Mouse (Mus musculus) layer of hippocampus, adult 2 months (tissue): ENCODE measurements at regions not wholly inside any gene's neighbourhood (a gene's known extent, or its start where the extent isn't known, plus 50 kb on each side); places are given as distances from the start of the nearest gene placed in this dataset.
"Not testable (repeated sequence)": the region's sequence is repeated elsewhere in the genome, so short reads cannot be mapped to it uniquely, and the experiment has no call there.

Source experiments
- DNase-seq, 2 experiments: peaks; one replicate each; pipeline ENCODE4 v3.0.0; 2022; ENCODE audit warnings: low spot score in 2 of 2
- H3K27ac ChIP-seq: fragments of 200-600 bp; 2 replicates; pipeline ENCODE4 v1.8.1; 2022
- H3K4me3 ChIP-seq: fragments of 200-600 bp; 2 replicates; pipeline ENCODE4 v1.8.1; 2022; ENCODE audit warnings: mild to moderate bottlenecking
- CTCF ChIP-seq: fragments of 200-600 bp; conservative IDR thresholded peaks from 2 replicates; pipeline ENCODE4 v1.8.1; 2022; ENCODE audit warnings: antibody characterized with exemption, mild to moderate bottlenecking, moderate library complexity

DNA sequence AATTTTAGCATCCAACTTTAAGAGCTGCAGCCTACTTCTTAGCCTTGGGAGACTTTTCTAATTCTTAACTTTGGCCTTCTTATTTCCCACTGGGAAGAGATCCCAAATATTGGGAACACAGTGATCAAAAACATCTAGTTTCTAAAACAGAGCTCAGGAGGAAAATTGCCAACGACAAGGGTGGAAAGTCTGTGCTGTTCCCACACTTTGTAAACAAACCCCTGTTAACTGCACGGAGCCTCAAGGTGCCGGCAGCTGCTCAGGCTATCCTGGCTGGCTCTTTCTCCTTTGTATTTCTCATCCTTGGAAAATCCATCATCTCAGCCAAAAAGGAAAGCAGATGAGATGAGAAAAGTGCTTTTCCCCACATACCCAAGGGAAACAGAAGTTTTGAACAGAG is 84.9 kb downstream of the Impad1 start:
- DNase-seq = peak; percentile 16 to 20
- TF ChIP-seq CTCF = no peak
- no peak overlapping the region for H3K4me3 ChIP-seq
- H3K27ac ChIP-seq = no peak overlapping the region; the same call in 1 of the 2 replicates

- no peak overlapping the region for H3K27ac ChIP-seq
- TF ChIP-seq CTCF = no peak
- no peak overlapping the region for H3K4me3 ChIP-seq
- DNase-seq = no peak
These were observed 94.1 kb downstream of the Impad1 start for GRCm38 (mm10) chr4:4699102-4699501.

- DNase-seq = no peak
- Histone ChIP-seq H3K4me3 (no peak overlapping the region), H3K27ac (no peak overlapping the region)
- no peak for TF ChIP-seq CTCF
These were observed 97.7 kb downstream of the Impad1 start for GRCm38 (mm10) chr4:4695413-4695812.

DNA sequence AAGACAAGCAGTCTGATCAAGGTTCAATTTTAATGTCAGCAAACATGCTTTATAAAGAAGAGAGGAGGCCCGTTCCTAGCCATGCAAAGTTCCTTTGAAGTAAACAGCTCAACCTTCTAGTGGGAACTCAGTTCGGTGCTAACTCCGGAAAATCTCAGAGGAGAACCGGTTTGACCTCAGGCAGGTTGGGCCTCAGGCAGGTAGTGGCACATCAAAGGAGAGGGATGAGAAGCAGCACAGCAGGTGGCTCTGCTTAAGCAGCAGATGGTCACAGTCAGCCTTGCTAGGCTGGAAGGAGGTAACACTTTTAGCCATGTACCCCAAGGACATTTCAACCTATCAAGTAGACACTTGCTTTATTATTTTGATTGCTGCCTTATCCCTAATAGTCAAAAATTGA is 106.2 kb downstream of the Impad1 start:
- H3K4me3 ChIP-seq = no peak overlapping the region
- no peak for DNase-seq
- no peak for TF ChIP-seq CTCF

DNA sequence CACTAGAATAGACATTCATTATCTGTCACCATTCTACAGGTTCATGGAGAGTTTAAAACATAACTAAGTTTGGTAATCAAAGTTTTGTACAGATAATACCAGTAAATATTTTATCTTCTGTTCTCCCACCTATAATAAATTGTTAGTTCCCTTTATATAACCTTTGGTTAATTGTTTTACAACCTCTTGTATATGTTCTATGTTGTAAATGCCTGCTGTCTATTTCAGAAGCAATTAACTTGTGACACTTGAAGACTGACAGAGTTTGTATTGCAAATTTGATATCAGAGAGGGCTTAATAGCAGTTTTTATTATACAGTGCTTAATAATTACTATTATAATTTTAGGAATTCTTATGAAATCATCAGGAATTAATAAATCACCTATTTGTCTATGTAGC is 118.5 kb downstream of the Impad1 start:
- no peak overlapping the region for H3K27ac ChIP-seq
- no peak for TF ChIP-seq CTCF

More for the DNA sequence above, 106.2 kb downstream of the Impad1 start:
- no peak overlapping the region for H3K27ac ChIP-seq

DNA sequence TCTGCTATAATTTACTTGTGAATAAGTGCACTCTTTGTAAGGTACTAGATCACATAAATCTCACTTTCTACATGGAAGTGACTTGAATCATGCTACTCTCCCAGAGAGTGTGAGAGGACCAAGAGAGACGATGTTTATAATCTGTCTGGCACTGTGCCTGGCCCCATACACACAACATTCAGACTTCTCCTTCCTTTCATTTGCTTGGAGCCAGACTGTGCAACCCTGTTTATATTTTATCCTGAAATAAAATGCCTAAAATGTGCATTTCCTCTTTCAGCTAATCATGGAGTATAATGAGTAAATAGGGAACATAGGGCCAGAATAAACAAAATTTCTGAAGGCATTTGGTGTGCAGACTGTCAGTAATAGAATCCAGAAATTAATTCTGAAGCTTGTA is 142.9 kb downstream of the Impad1 start:
- Histone ChIP-seq H3K27ac (no peak overlapping the region), H3K4me3 (no peak overlapping the region)
- DNase-seq = no peak
- TF ChIP-seq CTCF = no peak

More for the DNA sequence above, 118.5 kb downstream of the Impad1 start:
- DNase-seq = no peak
- no peak overlapping the region for H3K4me3 ChIP-seq

- TF ChIP-seq CTCF = no peak
- H3K4me3 ChIP-seq = no peak overlapping the region
- H3K27ac ChIP-seq = no peak overlapping the region
- no peak for DNase-seq
These were observed 147.9 kb downstream of the Impad1 start for GRCm38 (mm10) chr4:4645264-4645663.

GRCm38 (mm10) chr4:4636258-4636657 is 156.9 kb downstream of the Impad1 start:
- DNase-seq = no peak
- no peak overlapping the region for H3K27ac ChIP-seq
- no peak for TF ChIP-seq CTCF
- H3K4me3 ChIP-seq = no peak overlapping the region

- H3K27ac ChIP-seq = no peak overlapping the region
- no peak overlapping the region for H3K4me3 ChIP-seq
- no peak for TF ChIP-seq CTCF
- DNase-seq = no peak
These were observed 157.3 kb downstream of the Impad1 start for GRCm38 (mm10) chr4:4635856-4636255.

DNA sequence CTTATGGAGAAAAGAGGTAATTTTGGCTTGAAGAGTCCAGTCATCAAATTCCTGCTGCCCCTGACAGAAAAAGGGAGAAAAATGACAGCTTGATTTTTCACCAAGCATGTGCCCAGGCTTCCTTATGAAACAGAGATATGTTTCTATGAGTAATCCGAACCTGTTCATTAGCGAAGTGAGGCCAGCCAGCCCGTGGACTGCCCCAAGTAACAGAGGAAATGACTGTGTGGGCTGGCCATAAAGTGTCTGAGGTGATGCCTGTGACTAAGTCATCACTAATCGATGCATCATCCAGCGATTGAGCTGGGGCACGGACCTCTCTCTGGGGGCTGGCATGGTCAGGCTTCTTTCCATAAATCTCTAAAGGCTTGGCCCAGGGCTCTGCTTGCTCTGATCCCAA is 157.8 kb downstream of the Impad1 start:
- no peak for DNase-seq
- TF ChIP-seq CTCF = no peak
- H3K27ac ChIP-seq = no peak overlapping the region
- no peak overlapping the region for H3K4me3 ChIP-seq

DNA sequence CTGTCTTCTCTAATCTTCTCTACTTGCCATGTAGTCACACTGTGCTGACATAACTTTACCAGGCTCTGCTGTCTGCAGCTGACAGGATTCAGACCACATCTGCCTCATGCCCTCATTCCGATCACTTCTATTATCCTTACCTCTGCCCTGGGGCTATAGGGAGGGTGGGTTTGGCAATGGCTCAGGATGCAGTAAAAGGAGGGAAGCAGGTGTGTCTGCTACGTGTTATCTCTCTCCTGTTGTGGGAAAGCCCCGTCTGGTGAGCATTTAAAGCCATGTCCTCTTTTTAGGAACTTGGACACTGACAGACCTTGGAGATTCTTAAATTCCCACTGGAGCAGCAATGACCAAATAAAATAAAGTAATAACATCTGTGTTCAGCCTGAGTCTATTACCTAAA is 158.5 kb downstream of the Impad1 start:
- TF ChIP-seq CTCF = no peak
- DNase-seq = no peak
- Histone ChIP-seq H3K4me3 (no peak overlapping the region), H3K27ac (no peak overlapping the region)

DNA sequence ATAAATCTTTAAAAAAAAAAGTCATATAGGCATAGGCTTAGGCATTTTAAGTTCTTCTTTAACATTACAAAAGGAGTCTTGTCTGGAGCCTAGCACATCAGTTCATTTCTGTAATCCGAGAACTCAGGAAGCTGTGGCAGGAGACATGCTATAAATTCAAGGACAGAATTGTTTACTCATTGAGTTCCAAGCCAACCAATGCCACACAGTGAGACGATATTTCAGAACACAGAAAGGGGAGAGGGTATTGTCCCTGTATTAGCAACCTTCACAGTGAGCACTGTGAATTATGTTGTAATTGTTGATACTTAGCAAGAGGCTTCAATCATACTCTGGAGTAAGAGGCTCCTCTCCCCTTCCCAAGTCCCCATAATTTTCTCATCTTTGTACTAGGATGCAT is 162.4 kb downstream of the Impad1 start:
- no peak overlapping the region for H3K27ac ChIP-seq
- no peak for DNase-seq
- no peak for TF ChIP-seq CTCF
- no peak overlapping the region for H3K4me3 ChIP-seq

- Histone ChIP-seq H3K4me3 (no peak overlapping the region), H3K27ac (no peak overlapping the region)
- no peak for TF ChIP-seq CTCF
- no peak for DNase-seq
These were observed 163.9 kb downstream of the Impad1 start for GRCm38 (mm10) chr4:4629251-4629650.

DNA sequence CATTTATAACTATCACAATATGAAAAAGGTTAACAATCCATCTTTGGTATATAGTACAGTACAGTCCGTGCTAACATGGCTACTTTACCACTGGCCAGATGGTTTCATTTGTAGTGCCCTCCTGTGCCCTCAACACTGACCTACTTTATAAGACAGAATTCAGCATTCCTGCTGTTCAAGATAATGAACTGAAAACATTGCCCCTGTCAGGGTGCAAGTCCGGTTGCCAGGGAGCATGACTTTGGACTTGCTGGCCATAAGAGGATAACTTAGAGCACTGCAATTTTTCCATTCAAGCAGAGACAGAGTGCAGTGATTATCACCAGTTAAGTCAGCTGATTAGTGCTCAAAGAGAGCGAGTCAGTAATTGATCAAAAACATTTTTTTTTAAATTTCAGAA is 169.3 kb downstream of the Impad1 start:
- no peak for DNase-seq
- Histone ChIP-seq H3K4me3 (no peak overlapping the region), H3K27ac (no peak overlapping the region)
- TF ChIP-seq CTCF = no peak

DNA sequence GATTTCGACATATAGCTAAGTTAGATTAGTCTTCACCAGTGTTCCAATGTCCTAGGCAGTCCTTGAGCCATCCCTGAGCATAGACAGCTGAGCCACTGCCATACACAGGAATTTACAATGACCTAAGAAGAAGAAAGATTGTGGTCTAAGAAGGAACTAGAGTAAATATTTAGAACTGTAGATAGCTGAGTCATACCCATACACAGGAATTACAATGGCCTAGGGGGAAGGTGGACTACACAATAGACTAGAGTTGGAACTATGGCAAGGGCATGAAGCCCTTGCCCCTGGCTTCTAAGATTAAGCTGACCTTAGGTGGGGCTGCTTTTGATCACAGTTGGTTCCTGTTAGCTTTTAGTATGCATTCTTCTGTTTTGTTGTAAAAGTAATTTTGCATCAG is 173.0 kb downstream of the Impad1 start:
- DNase-seq, H3K27ac ChIP-seq, H3K4me3 ChIP-seq: not testable (repeated sequence)
